Mouse (Mus musculus) heart, embryonic 14.5 days (tissue): ENCODE measurements around the gene Gm3625. TPM values are rescaled to one million over a fixed set of nuclear protein-coding genes. Genes with fewer than 3 reads are reported as not detected.
"Not testable (repeated sequence)": the region's sequence is repeated elsewhere in the genome, so short reads cannot be mapped to it uniquely, and the experiment has no call there.

Source experiments
- ATAC-seq: fragments of 200-750 bp; cut with Nextera tagmentation; 2 replicates; pipeline ENCODE4 v1.8.0; 2017; ENCODE audit warnings: low read depth, moderate TSS enrichment; ENCODE audit not compliant: insufficient number of reproducible peaks, insufficient read depth, low FRiP score
- H3K27ac ChIP-seq, 2 experiments: fragments of 200-500 bp in 1 of 2; fragments of 300-500 bp in 1 of 2; sonication (generic) in 1 of 2; replicated peaks in 1 of 2; 2 replicates each; pipeline ENCODE4 v1.5.1; 2012 to 2014; ENCODE audit warnings: low read depth in 2 of 2, low read length in 2 of 2, control low read depth in 1 of 2, mild to moderate bottlenecking in 1 of 2, mixed read lengths in 1 of 2; ENCODE audit not compliant: control insufficient read depth in 1 of 2, insufficient read depth in 1 of 2
- H3K27me3 ChIP-seq: fragments of 300-500 bp; sonication (generic); 2 replicates; pipeline ENCODE4 v1.6.1; 2014; ENCODE audit warnings: mild to moderate bottlenecking, low read length, control low read depth; ENCODE audit not compliant: control insufficient read depth, insufficient read depth
- H3K36me3 ChIP-seq: fragments of 300-500 bp; sonication (generic); 2 replicates; pipeline ENCODE4 v1.6.1; 2014; ENCODE audit warnings: mild to moderate bottlenecking, control low read depth, low read length, mixed read lengths; ENCODE audit not compliant: control insufficient read depth, insufficient read depth
- H3K4me1 ChIP-seq, 2 experiments: fragments of 200-500 bp in 1 of 2; fragments of 300-500 bp in 1 of 2; sonication (generic) in 1 of 2; 2 replicates each; pipeline ENCODE4 v1.6.1; 2012 to 2014; ENCODE audit warnings: low read length in 2 of 2, control low read depth in 1 of 2, mixed read lengths in 1 of 2; ENCODE audit not compliant: control insufficient read depth in 2 of 2, insufficient read depth in 2 of 2
- H3K4me2 ChIP-seq: fragments of 300-500 bp; sonication (generic); 2 replicates; pipeline ENCODE4 v1.6.1; 2014; ENCODE audit warnings: mild to moderate bottlenecking, low read length
- H3K4me3 ChIP-seq, 2 experiments: fragments of 200-500 bp in 1 of 2; fragments of 300-500 bp in 1 of 2; sonication (generic) in 1 of 2; 2 replicates each; pipeline ENCODE4 v1.5.1; 2012 to 2014; ENCODE audit warnings: low read length in 2 of 2, mild to moderate bottlenecking in 2 of 2, control low read depth in 1 of 2, low read depth in 1 of 2, moderate library complexity in 1 of 2; ENCODE audit not compliant: control insufficient read depth in 1 of 2, insufficient read depth in 1 of 2
- H3K9ac ChIP-seq: fragments of 300-500 bp; sonication (generic); 2 replicates; pipeline ENCODE4 v1.6.1; 2014; ENCODE audit warnings: mild to moderate bottlenecking, low read length
- H3K9me3 ChIP-seq: fragments of 300-500 bp; sonication (generic); 2 replicates; pipeline ENCODE4 v1.6.1; 2016; ENCODE audit warnings: low read length, control low read depth; ENCODE audit not compliant: control insufficient read depth
- WGBS: fragments of 180-500 bp; shearing (Covaris S2); extraction: QIAGEN DNeasy Blood & Tissue Kit; methylation state at CpG from one replicate; pipeline ENCODE4 v1.1.7; 2014; 5-methylcytosine and 5-hydroxymethylcytosine counted together
- polyA plus RNA-seq: library from polyadenylated mRNA; unstranded; fragments of >200 nt; fragmentation: Nextera tagmentation; extraction: Ambion mirVana; gene quantifications from 2 replicates; pipeline ENCODE4 v1.2.1, GENCODE M21; 2014

Gm3625 gene
- polyA plus RNA-seq, 1 experiment from 2014 or later = not detected

GRCm38 (mm10) chr12:4555451-4555850 is 37.3 kb downstream of the Gm3625 start:
- H3K36me3 ChIP-seq = no peaks in the 10 kb centered on the region
- H3K4me3 ChIP-seq = no peak overlapping the region
- no peaks in the 10 kb centered on the region for H3K27me3 ChIP-seq
- no peak overlapping the region for H3K27ac ChIP-seq
- no peak overlapping the region for H3K9ac ChIP-seq
- H3K9me3 ChIP-seq = no peaks in the 10 kb centered on the region
- no peak for ATAC-seq
- peaks cover 11 to 24% of the 10 kb centered on the region in 2 experiments for H3K4me1 ChIP-seq
- H3K4me2 ChIP-seq = no peak overlapping the region
- 71% methylated on average over 5 of the region's 6 CpGs for WGBS

DNA sequence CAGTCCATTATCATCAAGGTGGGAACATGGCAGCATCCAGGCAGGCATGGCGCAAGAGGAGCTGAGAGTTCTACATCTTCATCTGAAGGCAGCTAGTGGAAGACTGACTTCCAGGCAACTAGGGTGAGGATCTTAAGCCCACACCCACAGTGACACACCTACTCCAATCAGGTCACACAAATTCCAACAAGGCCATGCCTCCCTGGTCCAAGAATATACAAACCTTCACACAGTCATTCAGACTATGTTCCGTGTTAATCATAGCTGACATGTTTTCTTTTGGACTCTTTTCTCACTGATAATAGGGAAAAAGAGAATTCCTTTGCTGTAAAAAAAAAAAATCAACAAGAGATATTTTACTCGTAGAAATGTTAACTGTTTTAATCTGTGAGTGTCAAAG is 39.0 kb downstream of the Gm3625 start:
- WGBS = 75% methylated on average over 3 of the region's 3 CpGs

DNA sequence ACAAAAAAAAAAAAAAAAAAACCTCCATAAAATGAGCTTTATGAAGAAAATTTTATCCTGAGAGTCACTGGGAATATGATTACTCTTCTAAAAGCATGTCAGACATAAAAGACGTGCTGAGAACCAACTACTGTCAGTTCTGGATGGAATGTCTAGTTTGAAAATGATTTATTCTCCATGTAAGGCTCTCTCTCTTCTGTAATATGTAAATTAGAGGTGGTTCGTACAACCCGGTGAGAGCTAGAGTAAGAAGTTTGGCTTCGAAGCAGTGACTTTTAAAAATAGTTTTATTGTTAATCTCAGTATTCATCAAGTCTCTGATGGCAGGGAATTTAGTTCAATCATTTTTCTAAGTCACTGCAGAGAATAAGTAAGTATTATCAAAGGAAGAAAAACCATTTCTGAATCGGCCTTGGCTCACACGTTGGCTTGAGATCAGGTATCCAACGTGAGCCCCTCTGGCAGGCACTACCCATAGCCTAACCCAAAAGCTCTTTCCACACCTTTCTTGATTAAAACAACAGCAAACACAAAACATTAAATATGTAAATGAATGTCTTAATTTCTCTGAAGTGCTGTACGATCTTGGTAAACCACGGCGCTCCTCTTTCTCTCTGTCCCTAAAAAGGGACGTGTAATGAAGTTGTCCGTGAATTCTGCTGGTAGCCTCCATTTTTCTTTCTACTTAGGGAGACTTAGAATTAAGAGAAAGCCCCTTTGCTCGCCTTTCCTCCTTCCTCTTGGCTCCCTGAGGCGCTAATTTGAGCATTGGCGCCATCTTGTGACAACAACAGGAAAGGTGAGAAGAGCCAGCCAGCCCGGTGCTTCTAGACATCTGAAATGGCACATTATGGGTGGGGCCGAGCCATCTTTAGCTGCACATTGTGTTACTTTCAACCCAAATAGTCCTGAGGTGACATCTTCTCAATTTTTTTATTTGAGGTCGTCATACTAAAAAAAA is 44.4 kb downstream of the Gm3625 start:
- Histone ChIP-seq H3K4me3 (peak overlapping the region in 1 of 2 experiments; percentile 23; a peak in 1 of 4 replicates), H3K9ac (peak overlapping the region; percentile 18; the same call in 1 of the 2 replicates), H3K36me3 (no peaks in the 10 kb centered on the region), H3K9me3 (no peaks in the 10 kb centered on the region), H3K4me1 (peaks cover 2 to 13% of the 10 kb centered on the region in 2 experiments), H3K4me2 (peak overlapping the region; percentile 54), H3K27me3 (no peaks in the 10 kb centered on the region), H3K27ac (no peak overlapping the region)
- 19% methylated on average over 18 of the region's 18 CpGs for WGBS
- no peak for ATAC-seq

More for the DNA sequence above, 39.0 kb downstream of the Gm3625 start:
- not testable (repeated sequence) for H3K27ac ChIP-seq, H3K4me2 ChIP-seq, H3K27me3 ChIP-seq, ATAC-seq, H3K9me3 ChIP-seq, H3K36me3 ChIP-seq, H3K4me3 ChIP-seq, H3K9ac ChIP-seq
- peaks cover 9 to 15% of the 10 kb centered on the region in 2 experiments for H3K4me1 ChIP-seq

GRCm38 (mm10) chr12:4547557-4547956 is 45.2 kb downstream of the Gm3625 start:
- no peak overlapping the region for H3K4me2 ChIP-seq
- no peaks in the 10 kb centered on the region for H3K27me3 ChIP-seq
- 65% methylated on average over 14 of the region's 14 CpGs for WGBS
- H3K4me1 ChIP-seq = peaks cover 2 to 13% of the 10 kb centered on the region in 2 experiments
- H3K9ac ChIP-seq = no peak overlapping the region
- no peaks in the 10 kb centered on the region for H3K9me3 ChIP-seq
- H3K27ac ChIP-seq = no peak overlapping the region
- no peak overlapping the region for H3K4me3 ChIP-seq
- no peak for ATAC-seq
- H3K36me3 ChIP-seq = no peaks in the 10 kb centered on the region

GRCm38 (mm10) chr12:4546491-4546890 is 46.2 kb downstream of the Gm3625 start:
- Histone ChIP-seq H3K27me3 (no peaks in the 10 kb centered on the region), H3K36me3 (no peaks in the 10 kb centered on the region), H3K9ac (no peak overlapping the region), H3K4me3 (no peak overlapping the region), H3K4me1 (peaks cover 0 to 6% of the 10 kb centered on the region in 2 experiments; a peak in 2 of 4 replicates), H3K4me2 (0 out of 2 replicates have a peak overlapping the region, but pooled peaks have one; percentile 11), H3K27ac (no peak overlapping the region; a peak in 1 of 4 replicates), H3K9me3 (no peaks in the 10 kb centered on the region)
- 37% methylated on average over 5 of the region's 5 CpGs for WGBS
- ATAC-seq = no peak

DNA sequence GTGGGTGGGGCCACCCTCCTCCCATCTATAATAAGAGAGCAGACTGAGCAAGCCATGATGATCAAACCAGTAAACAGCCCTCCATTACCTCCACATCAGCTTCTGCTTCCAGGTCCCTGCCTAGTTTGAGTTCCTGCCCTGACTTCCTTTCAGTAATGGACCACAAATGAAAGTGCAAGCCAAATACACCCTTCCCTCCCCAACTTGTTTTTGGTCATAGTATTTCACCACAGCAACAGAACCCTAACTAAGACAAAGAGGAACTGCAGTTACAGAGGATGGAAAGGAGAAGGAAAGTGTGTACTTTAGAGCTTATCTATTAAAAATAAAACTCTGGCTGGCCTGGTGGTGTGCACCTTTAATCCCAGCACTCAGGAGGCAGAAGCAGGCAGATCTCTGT is 47.3 kb downstream of the Gm3625 start:
- no peak overlapping the region for H3K4me3 ChIP-seq
- no peak overlapping the region for H3K4me2 ChIP-seq
- H3K27ac ChIP-seq = no peak overlapping the region
- H3K9ac ChIP-seq = no peak overlapping the region
- no peak for ATAC-seq
- no peaks in the 10 kb centered on the region for H3K9me3 ChIP-seq
- no peaks in the 10 kb centered on the region for H3K36me3 ChIP-seq
- no peaks in the 10 kb centered on the region for H3K27me3 ChIP-seq
- H3K4me1 ChIP-seq = 0 out of 4 replicates have a peak, but pooled peaks cover 0 to 4% of the 10 kb centered on the region in 2 experiments

- no peak overlapping the region for H3K4me3 ChIP-seq
- no peak overlapping the region for H3K9ac ChIP-seq
- no peak for ATAC-seq
- no peaks in the 10 kb centered on the region for H3K27me3 ChIP-seq
- H3K4me2 ChIP-seq = no peak overlapping the region
- WGBS = 88% methylated on average over 5 of the region's 5 CpGs
- no peaks in the 10 kb centered on the region for H3K9me3 ChIP-seq
- no peaks in the 10 kb centered on the region for H3K36me3 ChIP-seq
- no peak overlapping the region for H3K27ac ChIP-seq
- H3K4me1 ChIP-seq = 0 out of 4 replicates have a peak, but pooled peaks cover 0 to 4% of the 10 kb centered on the region in 2 experiments
Observed at GRCm38 (mm10) chr12:4544400-4544919, 48.3 kb downstream of the Gm3625 start.
